Mouse (Mus musculus): Measurements from ENCODE around the gene Adgrg3.
"Not testable (repeated sequence)": the region's sequence is repeated elsewhere in the genome, so short reads cannot be mapped to it uniquely, and the experiment has no call there.

Gene Adgrg3

GRCm38 (mm10) chr8:95025421-95025820 is 7.9 kb downstream of the Adgrg3 start:
- DNase-seq (ENCODE audit: low spot score in 2 of 2): no peak

DNA sequence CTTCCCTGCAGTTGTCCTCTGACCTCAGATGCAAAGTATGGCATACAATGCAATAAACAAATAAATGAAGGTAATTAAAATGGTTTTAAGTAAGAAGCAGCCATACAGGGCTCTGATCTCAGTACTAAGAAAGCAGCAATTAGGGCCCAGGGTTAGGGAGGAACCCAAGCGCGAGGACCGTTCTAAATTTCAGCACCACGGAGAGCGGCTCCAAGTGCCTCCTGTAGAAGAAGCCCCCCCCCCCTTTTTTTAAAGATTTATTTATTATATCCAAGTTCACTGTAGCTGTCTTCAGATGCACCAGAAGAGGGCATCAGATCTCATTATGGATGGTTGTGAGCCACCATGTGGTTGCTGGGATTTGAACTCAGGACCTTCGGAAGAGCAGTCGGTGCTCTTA is 10.9 kb downstream of the Adgrg3 start:
- DNase-seq (ENCODE audit: low spot score in 2 of 2): not testable (repeated sequence)

- DNase-seq (ENCODE audit: low spot score in 2 of 2): peak in 1 of 2 experiments; percentile 12
These were observed 19.8 kb downstream of the Adgrg3 start for GRCm38 (mm10) chr8:95037106-95037925.

GRCm38 (mm10) chr8:95041883-95042784 is 24.6 kb downstream of the Adgrg3 start:
- no peak for DNase-seq (ENCODE audit: low spot score in 2 of 2)

- DNase-seq (ENCODE audit: low spot score in 2 of 2): no peak
These were observed 27.3 kb downstream of the Adgrg3 start for GRCm38 (mm10) chr8:95044811-95045210.

DNA sequence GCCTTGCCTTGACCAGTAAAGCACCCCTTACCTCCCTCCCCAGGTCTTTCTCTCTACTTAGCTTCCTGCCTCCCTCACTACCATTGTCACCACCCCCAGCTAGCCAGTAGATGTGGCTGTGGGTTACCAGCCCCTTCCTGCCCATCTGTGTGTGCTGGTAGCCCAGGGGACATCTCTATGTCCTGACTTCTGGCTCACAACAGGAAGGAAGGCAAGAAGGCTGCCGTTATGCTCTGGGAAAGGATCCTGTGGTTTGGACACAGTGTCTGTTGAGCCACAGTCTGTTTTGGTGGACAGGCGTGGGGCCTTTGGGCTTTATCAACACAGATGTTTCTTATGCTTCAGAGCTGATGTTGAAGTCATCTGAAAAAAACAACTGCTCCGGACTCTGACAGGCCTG is 29.5 kb downstream of the Adgrg3 start:
- DNase-seq (ENCODE audit: low spot score in 2 of 2): no peak

GRCm38 (mm10) chr8:95047884-95048680 is 30.6 kb downstream of the Adgrg3 start:
- DNase-seq (ENCODE audit: low spot score in 2 of 2): no peak

DNA sequence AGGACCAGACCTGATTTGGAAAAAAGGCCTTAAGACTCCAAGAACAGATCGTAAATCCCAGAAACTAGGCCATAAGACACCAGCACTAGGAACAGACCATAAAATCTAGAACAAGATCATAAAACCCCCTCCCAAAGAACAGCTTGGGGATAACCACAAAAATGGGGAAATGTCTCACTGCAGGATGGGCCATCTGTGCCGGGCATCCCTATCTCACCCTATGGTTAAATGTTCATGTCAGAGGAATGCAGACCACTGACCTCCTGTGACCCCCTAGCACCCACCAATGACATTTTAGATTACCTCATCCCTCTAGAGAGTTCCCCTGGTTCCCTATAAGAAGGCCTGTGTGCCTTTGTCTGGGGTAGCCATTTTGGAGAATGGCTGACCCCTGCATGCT is 32.1 kb downstream of the Adgrg3 start:
- no peak for DNase-seq (ENCODE audit: low spot score in 2 of 2)

- no peak for DNase-seq (ENCODE audit: low spot score in 2 of 2)
These were observed 36.9 kb downstream of the Adgrg3 start for GRCm38 (mm10) chr8:95054438-95054837.

GRCm38 (mm10) chr8:95054927-95055510 is 37.5 kb downstream of the Adgrg3 start, which contains the start of gene Drc7:
TSS of gene Drc7 (plus strand) at chr8:95055103.
- DNase-seq (ENCODE audit: low spot score in 2 of 2): no peak

DNA sequence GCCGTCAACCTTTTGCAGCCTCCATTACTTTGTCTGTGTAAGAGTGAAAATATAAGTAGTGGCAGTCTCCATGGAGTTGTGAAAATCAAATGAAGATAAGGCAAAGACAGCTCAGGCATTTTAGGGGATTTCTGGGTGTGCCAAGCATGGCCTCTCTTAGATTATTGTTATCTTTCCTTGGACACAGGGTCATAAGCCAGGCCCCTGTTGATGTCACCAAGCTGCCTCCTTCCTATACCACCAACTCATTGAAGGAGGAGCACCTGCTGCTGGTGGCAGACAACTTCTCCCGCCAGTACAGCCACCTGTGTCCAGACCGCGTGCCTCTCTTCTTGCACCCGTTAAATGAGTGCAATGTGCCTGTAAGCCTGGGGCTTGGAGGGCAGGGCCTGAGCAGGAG is 38.9 kb downstream of the Adgrg3 start:
- DNase-seq (ENCODE audit: low spot score in 2 of 2): no peak

DNA sequence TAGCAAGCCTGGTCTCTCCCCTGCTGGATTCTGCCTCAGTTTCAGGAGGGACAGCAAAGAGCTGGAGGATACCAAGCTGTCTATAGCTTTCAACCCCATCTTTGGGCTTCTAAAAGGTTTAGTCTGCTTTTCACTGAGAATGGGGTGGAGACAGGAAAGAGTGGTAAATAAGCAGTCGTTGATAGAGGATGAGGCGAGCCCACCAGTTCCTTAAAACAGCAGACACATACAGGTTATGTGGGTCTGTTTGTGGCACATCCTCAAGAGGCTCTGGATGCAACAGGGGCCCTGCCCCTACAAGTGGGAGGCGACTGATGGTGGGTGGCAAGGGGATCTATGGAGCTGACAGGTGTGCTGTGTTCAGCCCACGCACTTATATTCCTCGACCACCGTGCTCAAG is 41.2 kb downstream of the Adgrg3 start:
- DNase-seq (ENCODE audit: low spot score in 2 of 2): no peak

DNA sequence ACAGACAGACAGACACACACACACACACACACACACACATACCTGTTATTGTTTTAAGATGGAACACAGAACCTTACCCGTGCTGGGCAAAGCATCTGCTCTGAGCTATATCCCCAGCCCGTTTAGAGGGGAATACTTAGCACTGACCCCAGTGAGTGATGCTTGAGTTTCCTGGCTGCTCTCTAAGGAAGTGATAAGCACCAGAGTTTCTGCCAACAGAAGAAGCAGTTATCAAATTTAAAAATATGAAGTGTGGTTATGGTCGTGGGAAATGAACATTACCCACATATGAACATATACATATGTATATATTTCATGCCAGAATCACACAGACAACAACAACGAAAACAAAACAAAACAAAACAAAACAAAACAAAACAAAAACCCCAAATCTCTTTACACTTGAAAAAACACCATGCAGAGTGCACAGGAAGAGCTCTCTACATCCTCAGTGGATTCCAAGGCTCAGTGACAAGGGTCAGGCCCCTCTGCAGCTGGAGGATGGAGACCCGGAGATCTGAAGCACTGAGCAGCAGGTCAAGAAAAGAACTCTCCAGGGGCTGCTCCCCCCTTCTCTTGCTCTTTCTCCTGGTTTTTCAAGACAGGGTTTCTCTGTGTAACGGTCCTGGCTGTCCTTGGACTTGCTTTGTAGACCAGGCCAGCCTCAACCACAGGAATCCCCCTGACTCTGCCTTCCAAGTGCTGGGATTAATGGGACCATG is 42.5 kb downstream of the Adgrg3 start:
- no peak for DNase-seq (ENCODE audit: low spot score in 2 of 2)

- no peak for DNase-seq (ENCODE audit: low spot score in 2 of 2)
These were observed 47.0 kb downstream of the Adgrg3 start for GRCm38 (mm10) chr8:95064531-95064930.

DNA sequence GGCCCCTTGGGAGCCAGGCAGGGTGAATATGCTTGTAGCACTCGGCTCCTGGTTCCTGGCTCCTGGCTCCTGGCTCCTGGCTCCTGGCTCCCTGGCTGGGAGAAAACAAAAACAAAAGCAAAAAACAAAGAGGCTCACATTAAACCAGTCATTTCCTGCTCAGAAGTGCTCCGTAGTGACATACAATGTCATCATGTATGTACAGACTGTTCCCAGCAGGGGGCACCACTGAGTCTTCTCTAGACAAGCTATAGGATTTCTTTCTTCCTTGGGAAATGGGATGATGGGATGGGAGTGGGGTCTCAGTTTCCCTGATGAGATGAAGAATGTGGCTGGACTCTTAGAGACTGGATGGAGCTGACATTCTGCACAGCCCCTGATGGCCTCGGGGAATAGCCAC is 50.1 kb downstream of the Adgrg3 start:
- peak in 1 of 2 experiments; percentile 57 for DNase-seq (ENCODE audit: low spot score in 2 of 2)

DNA sequence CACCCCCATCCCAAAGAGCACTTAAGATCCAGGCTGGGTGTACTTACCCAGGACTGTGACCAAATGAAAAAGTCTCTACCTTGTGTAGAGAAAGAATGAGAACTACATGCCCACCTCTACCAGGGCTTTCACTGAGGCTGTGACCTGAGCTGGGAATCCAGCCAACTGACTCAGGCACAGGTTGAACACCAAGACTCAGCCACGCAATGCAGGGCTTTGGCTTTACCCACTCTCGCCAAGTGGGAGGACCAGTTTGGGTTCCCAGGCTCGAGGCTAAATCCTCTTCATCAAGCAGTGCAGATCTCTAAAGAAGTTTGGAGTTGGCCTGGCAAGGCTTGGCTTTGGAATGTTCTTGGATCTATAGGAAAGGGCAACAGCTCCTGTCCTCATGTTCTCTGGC is 58.0 kb downstream of the Adgrg3 start:
- DNase-seq (ENCODE audit: low spot score in 2 of 2): no peak

- DNase-seq (ENCODE audit: low spot score in 2 of 2): no peak
These were observed 58.7 kb downstream of the Adgrg3 start for GRCm38 (mm10) chr8:95076151-95076550.

- DNase-seq (ENCODE audit: low spot score in 2 of 2): no peak
These were observed 60.6 kb downstream of the Adgrg3 start for GRCm38 (mm10) chr8:95078055-95078454.

DNA sequence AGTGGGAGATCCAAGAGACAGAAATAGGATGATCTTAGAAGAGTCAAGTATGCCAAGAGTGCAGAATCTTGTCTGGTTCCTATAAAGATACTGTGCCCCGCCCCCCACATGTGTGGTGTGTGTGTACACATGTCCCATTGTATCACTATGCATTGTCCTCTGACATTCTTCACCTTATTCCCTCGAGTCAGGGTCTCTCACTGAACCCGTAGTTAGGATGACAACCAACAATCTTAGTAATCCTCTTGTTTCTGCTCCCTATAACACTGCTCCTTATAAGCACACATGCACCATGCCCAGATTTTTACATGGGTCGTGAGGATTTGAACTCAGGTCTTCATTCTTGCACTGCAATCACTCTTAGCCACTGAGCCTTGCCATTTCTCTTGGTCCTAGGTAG is 61.8 kb downstream of the Adgrg3 start:
- DNase-seq (ENCODE audit: low spot score in 2 of 2): no peak

- DNase-seq (ENCODE audit: low spot score in 2 of 2): peak; percentile 98 to 99
These were observed 63.2 kb downstream of the Adgrg3 start, which contains the start of gene Katnb1 for GRCm38 (mm10) chr8:95080381-95081341. TSS of gene Katnb1 (plus strand) at chr8:95081186.

Data from spleen, postnatal 36 days (tissue).